Mouse (Mus musculus) ES-Bruce4 (cell line): ENCODE measurements around the gene Mef2a.

Experiments used
- CTCF ChIP-seq: IDR thresholded peaks from one replicate; pipeline ENCODE4 v1.8.1; 2011; ENCODE audit warnings: low read depth, low read length
- EP300 ChIP-seq: IDR thresholded peaks from 2 replicates; pipeline ENCODE4 v1.6.1; 2011; ENCODE audit warnings: low read depth, low read length; ENCODE audit not compliant: insufficient read depth
- POLR2A ChIP-seq: IDR thresholded peaks from one replicate; pipeline ENCODE4 v1.8.1; 2011; ENCODE audit warnings: low read length; ENCODE audit not compliant: insufficient read depth

DNA sequence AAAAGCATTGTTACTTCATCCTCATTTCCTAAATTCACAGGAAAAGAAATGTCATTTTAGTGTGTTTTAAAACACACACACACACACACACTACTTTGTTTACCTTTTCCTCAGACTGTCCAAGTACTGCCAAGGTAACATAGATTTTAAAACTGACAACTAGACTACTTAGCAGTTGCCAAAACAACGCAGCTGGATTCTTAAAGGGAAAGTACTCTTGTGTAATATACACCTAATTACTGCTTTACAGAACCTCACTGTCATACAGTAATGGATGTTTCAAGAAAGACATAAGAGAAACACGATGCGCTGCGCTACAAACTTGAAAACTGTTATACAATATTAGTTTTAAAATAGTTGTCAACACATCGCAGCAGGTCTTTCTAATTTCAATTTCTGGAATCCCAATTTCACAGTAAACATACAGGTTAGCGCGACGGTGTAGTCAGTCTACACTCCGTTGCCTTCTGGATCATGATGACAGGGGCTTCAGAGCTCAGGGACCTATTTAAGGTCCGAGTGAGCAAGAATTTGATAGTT is 1.2 kb downstream of the Mef2a start:
- TF ChIP-seq POLR2A (no peak), CTCF (no peak), EP300 (no peak)
